Mouse (Mus musculus) liver, adult 2 months (tissue): ENCODE data around the gene Txnrd3.

Source experiments
- CTCF ChIP-seq: fragments of 200-500 bp; IDR thresholded peaks from 2 replicates; pipeline ENCODE4 v1.5.1; 2011; ENCODE audit warnings: low read depth, low read length, control low read depth
- POLR2A ChIP-seq: fragments of 200-500 bp; IDR thresholded peaks from 2 replicates; pipeline ENCODE4 v1.6.1; 2011; ENCODE audit warnings: low read length, control low read depth; ENCODE audit not compliant: insufficient read depth; ENCODE audit errors: extremely low read depth

GRCm38 (mm10) chr6:89680155-89680554 lies 36.4 kb downstream of the Txnrd3 start:
- TF ChIP-seq POLR2A (no peak), CTCF (peak; percentile 98)
